Mouse (Mus musculus): ENCODE results near the gene Lss. TPM values are rescaled to one million over a fixed set of nuclear protein-coding genes. Genes with fewer than 3 reads are reported as not detected.
A peak's percentile ranks its signal among the peaks of the same experiment; 100 is the strongest.

The Lss gene
- polyA plus RNA-seq, 1 experiment from 2014 or later = 62.4 TPM

DNA sequence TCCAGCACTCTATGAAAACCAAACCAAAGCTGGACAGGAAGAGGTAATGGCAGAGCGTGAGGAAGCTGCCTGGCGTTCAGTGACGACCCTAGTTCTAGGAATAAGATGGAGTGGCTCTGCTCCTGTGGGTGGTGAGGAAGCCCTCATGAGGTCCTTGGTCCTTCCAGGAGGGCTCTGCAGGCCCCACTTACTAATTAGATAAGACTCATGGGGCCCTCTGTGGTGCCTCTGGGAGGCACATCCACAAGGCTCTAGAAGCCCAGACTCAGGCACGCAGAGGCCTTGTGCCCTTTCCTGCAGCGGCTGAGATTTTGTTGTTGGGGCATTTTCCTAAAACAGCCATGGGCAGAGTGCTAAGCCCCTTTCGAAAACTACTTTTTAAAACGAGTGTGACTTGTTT lies 25.5 kb upstream of the Lss start:
- H3K9ac ChIP-seq (ENCODE audit: low read length) = no peak overlapping the region
- H3K9me3 ChIP-seq (ENCODE audit: control insufficient read depth, low read length) = no peaks in the 10 kb centered on the region
- ATAC-seq (replicated peaks; ENCODE audit: low FRiP score, low TSS enrichment, low read depth) = no peak
- no peak overlapping the region for H3K27ac ChIP-seq (ENCODE audit: low read depth)
- H3K27me3 ChIP-seq (replicated peaks; ENCODE audit: control insufficient read depth, insufficient read depth, low read length) = no peaks in the 10 kb centered on the region
- H3K4me1 ChIP-seq (replicated peaks; ENCODE audit: control insufficient read depth, insufficient read depth, low read length) = no peaks in the 10 kb centered on the region
- H3K4me2 ChIP-seq (ENCODE audit: low read length) = no peak overlapping the region
- no peak overlapping the region for H3K4me3 ChIP-seq (ENCODE audit: low read depth, low read length)
- whole genome bisulfite sequencing = 90% methylated on average over 7 of the region's 7 CpGs
- DNase-seq (ENCODE audit: low spot score) = no peak
- H3K36me3 ChIP-seq (ENCODE audit: control insufficient read depth, insufficient read depth, low read length) = peaks cover 84% of the 10 kb centered on the region

DNA sequence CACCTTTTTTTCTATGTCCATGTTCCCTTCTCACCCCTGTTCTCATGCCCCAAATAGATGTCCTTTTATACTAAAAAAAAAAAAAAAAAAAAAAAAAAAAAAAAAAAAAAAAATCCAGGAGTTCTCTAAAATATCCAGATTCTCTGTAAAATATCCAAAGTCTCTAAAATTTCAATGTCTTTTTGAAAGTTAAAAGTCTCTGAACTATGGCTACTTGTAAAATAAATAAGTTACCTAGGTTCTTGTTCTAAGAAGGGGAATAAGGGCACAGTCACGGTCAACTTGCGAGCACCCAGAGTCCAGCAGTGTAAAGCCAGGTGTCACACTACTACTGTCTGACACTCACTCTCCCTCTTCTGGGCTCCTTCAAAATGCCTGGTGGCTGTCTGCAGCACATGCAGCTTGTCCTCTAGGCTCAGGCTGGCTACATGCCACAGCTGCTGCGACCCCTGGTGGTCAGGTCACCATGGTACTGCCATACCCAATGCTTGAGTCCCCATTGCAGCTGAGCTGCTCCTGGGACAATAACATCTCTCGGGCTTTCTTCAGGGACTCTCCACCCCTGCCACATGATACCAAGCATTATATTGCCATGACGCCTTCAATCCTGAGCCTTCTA lies 18.3 kb upstream of the Lss start:
- H3K27ac ChIP-seq (ENCODE audit: low read depth) = no peak overlapping the region
- peaks cover 59% of the 10 kb centered on the region for H3K36me3 ChIP-seq (ENCODE audit: control insufficient read depth, insufficient read depth, low read length)
- no peak overlapping the region for H3K4me2 ChIP-seq (ENCODE audit: low read length)
- 57% methylated on average over 5 of the region's 5 CpGs for WGBS
- ATAC-seq (replicated peaks; ENCODE audit: low FRiP score, low TSS enrichment, low read depth) = peak; percentile 86
- no peak overlapping the region for H3K4me3 ChIP-seq (ENCODE audit: low read depth, low read length)
- no peaks in the 10 kb centered on the region for H3K4me1 ChIP-seq (replicated peaks; ENCODE audit: control insufficient read depth, insufficient read depth, low read length)
- H3K27me3 ChIP-seq (replicated peaks; ENCODE audit: control insufficient read depth, insufficient read depth, low read length) = no peaks in the 10 kb centered on the region
- H3K9me3 ChIP-seq (ENCODE audit: control insufficient read depth, low read length) = no peaks in the 10 kb centered on the region
- DNase-seq (ENCODE audit: low spot score) = peak; percentile 88
- no peak overlapping the region for H3K9ac ChIP-seq (ENCODE audit: low read length)

GRCm38 (mm10) chr10:76530922-76531321 lies 466 bp upstream of the Lss start:
- Histone ChIP-seq H3K4me2 (ENCODE audit: low read length) (peak overlapping the region; percentile 87), H3K36me3 (ENCODE audit: control insufficient read depth, insufficient read depth, low read length) (peaks cover 19% of the 10 kb centered on the region), H3K9ac (ENCODE audit: low read length) (peak overlapping the region; percentile 47), H3K9me3 (ENCODE audit: control insufficient read depth, low read length) (no peaks in the 10 kb centered on the region), H3K4me3 (ENCODE audit: low read depth, low read length) (peak overlapping the region; percentile 49), H3K27me3 (replicated peaks; ENCODE audit: control insufficient read depth, insufficient read depth, low read length) (no peaks in the 10 kb centered on the region), H3K27ac (ENCODE audit: low read depth) (peak overlapping the region; percentile 51; the same call in 1 of the 2 replicates), H3K4me1 (replicated peaks; ENCODE audit: control insufficient read depth, insufficient read depth, low read length) (no peaks in the 10 kb centered on the region)
- 0% methylated on average over 11 of the region's 11 CpGs for WGBS
- no peak for DNase-seq (ENCODE audit: low spot score)
- ATAC-seq (replicated peaks; ENCODE audit: low FRiP score, low TSS enrichment, low read depth) = no peak; the same call in none of the 2 replicates

GRCm38 (mm10) chr10:76531828-76532227 lies 440 bp downstream of the Lss start:
- Histone ChIP-seq H3K36me3 (ENCODE audit: control insufficient read depth, insufficient read depth, low read length) (peaks cover 28% of the 10 kb centered on the region), H3K4me3 (ENCODE audit: low read depth, low read length) (peak overlapping the region; percentile 49), H3K9me3 (ENCODE audit: control insufficient read depth, low read length) (no peaks in the 10 kb centered on the region), H3K27me3 (replicated peaks; ENCODE audit: control insufficient read depth, insufficient read depth, low read length) (no peaks in the 10 kb centered on the region), H3K4me2 (ENCODE audit: low read length) (peak overlapping the region; percentile 87), H3K9ac (ENCODE audit: low read length) (peak overlapping the region; percentile 47), H3K4me1 (replicated peaks; ENCODE audit: control insufficient read depth, insufficient read depth, low read length) (no peaks in the 10 kb centered on the region), H3K27ac (ENCODE audit: low read depth) (peak overlapping the region; percentile 57; the same call in 1 of the 2 replicates)
- ATAC-seq (replicated peaks; ENCODE audit: low FRiP score, low TSS enrichment, low read depth) (peak; percentile 54), DNase-seq (ENCODE audit: low spot score) (no peak)
- WGBS = 2% methylated on average over 14 of the region's 14 CpGs

GRCm38 (mm10) chr10:76535526-76535925 lies 4.1 kb downstream of the Lss start:
- H3K27ac ChIP-seq (ENCODE audit: low read depth) = no peak overlapping the region
- H3K4me2 ChIP-seq (ENCODE audit: low read length) = no peak overlapping the region
- H3K36me3 ChIP-seq (ENCODE audit: control insufficient read depth, insufficient read depth, low read length) = peaks cover 63% of the 10 kb centered on the region
- H3K9me3 ChIP-seq (ENCODE audit: control insufficient read depth, low read length) = no peaks in the 10 kb centered on the region
- H3K9ac ChIP-seq (ENCODE audit: low read length) = no peak overlapping the region
- no peaks in the 10 kb centered on the region for H3K27me3 ChIP-seq (replicated peaks; ENCODE audit: control insufficient read depth, insufficient read depth, low read length)
- no peaks in the 10 kb centered on the region for H3K4me1 ChIP-seq (replicated peaks; ENCODE audit: control insufficient read depth, insufficient read depth, low read length)
- ATAC-seq (replicated peaks; ENCODE audit: low FRiP score, low TSS enrichment, low read depth) (no peak), DNase-seq (ENCODE audit: low spot score) (no peak)
- 97% methylated on average over 7 of the region's 7 CpGs for WGBS
- no peak overlapping the region for H3K4me3 ChIP-seq (ENCODE audit: low read depth, low read length)

GRCm38 (mm10) chr10:76537619-76538018 lies 6.2 kb downstream of the Lss start:
- Histone ChIP-seq H3K4me2 (ENCODE audit: low read length) (no peak overlapping the region), H3K4me1 (replicated peaks; ENCODE audit: control insufficient read depth, insufficient read depth, low read length) (no peaks in the 10 kb centered on the region), H3K4me3 (ENCODE audit: low read depth, low read length) (no peak overlapping the region), H3K9me3 (ENCODE audit: control insufficient read depth, low read length) (no peaks in the 10 kb centered on the region), H3K9ac (ENCODE audit: low read length) (no peak overlapping the region), H3K27me3 (replicated peaks; ENCODE audit: control insufficient read depth, insufficient read depth, low read length) (no peaks in the 10 kb centered on the region), H3K27ac (ENCODE audit: low read depth) (no peak overlapping the region), H3K36me3 (ENCODE audit: control insufficient read depth, insufficient read depth, low read length) (peaks cover 84% of the 10 kb centered on the region)
- DNase-seq (ENCODE audit: low spot score) (no peak), ATAC-seq (replicated peaks; ENCODE audit: low FRiP score, low TSS enrichment, low read depth) (no peak)
- 78% methylated on average over 9 of the region's 9 CpGs for WGBS

DNA sequence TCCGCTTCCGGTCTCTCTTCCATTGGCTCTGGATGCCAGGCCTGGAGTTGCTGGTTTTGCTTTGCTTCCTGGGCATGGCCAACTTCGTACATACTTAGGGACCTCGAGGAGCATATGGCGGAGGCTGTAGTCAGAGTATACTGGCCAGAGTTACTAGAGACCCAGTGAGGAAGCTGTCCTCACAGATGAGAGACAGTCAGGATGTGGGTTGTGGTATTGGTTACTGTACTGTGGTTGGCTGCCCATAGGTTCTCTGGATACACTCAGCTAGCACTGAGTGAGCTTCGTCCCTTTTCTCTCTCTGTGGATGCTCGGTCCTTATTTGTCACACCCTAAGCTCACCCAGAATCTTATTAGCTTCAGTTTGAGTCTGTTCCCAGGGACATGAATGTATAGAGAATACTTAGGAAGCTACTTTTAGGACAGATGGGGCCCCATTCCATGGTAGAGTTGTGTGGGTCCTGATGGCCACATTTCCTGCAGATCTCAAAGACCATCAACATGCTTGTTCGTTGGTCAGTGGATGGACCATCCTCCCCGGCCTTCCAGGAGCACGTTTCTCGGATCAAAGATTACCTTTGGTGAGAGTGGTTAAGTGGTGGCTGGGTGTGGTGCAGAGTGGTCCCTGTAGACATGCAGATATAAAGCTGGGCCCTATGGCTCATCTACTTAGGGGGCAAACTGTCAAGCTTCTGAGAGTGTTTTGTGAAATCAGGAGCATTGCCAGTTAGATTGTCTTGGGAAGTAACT lies 10.1 kb downstream of the Lss start:
- Histone ChIP-seq H3K36me3 (ENCODE audit: control insufficient read depth, insufficient read depth, low read length) (peaks cover 98% of the 10 kb centered on the region), H3K27me3 (replicated peaks; ENCODE audit: control insufficient read depth, insufficient read depth, low read length) (no peaks in the 10 kb centered on the region), H3K4me2 (ENCODE audit: low read length) (no peak overlapping the region), H3K4me1 (replicated peaks; ENCODE audit: control insufficient read depth, insufficient read depth, low read length) (no peaks in the 10 kb centered on the region), H3K9ac (ENCODE audit: low read length) (no peak overlapping the region), H3K4me3 (ENCODE audit: low read depth, low read length) (no peak overlapping the region), H3K27ac (ENCODE audit: low read depth) (no peak overlapping the region), H3K9me3 (ENCODE audit: control insufficient read depth, low read length) (no peaks in the 10 kb centered on the region)
- 91% methylated on average over 11 of the region's 11 CpGs for WGBS
- ATAC-seq (replicated peaks; ENCODE audit: low FRiP score, low TSS enrichment, low read depth) = no peak
- DNase-seq (ENCODE audit: low spot score) = no peak

DNA sequence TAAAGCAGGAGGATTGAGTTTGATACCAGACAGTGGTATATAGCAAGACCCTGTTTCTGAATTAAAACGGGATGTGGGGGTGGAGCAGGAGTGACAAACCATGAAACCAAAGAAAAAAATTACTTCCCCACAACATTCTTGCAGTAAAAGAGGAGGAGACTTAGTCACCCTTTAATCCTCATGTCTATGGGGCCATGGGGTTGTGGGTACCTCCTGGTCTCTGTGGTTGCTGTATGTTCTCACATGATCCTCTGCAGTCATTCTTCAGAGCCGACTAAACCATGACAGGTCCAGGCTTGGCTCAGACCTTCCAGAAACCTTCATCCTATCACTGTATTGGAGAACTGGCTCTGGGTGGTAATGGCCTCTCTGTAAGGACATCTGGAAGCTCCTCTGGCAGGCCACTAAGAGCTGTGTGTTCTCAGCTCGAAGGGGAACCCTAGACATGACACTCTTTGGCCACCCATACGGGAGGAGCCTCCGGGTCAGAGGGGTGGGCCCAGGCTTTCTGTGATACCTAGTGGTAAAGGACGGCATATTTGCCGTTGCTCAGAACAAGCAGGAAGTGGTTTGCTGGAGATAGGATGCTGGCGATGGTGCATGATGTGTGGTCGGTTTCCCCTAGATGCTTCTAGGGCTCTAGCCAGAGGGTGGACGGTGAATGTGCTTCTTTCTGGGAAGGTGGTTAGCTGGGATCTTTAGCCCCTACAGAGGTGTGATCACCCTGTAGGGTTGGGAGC lies 11.4 kb downstream of the Lss start:
- H3K36me3 ChIP-seq (ENCODE audit: control insufficient read depth, insufficient read depth, low read length) = peaks cover 98% of the 10 kb centered on the region

More for the DNA sequence above, 11.4 kb downstream of the Lss start:
- no peaks in the 10 kb centered on the region for H3K9me3 ChIP-seq (ENCODE audit: control insufficient read depth, low read length)
- WGBS = 84% methylated on average over 10 of the region's 10 CpGs
- H3K27me3 ChIP-seq (replicated peaks; ENCODE audit: control insufficient read depth, insufficient read depth, low read length) = no peaks in the 10 kb centered on the region
- H3K27ac ChIP-seq (ENCODE audit: low read depth) = no peak overlapping the region
- ATAC-seq (replicated peaks; ENCODE audit: low FRiP score, low TSS enrichment, low read depth) = no peak
- H3K4me3 ChIP-seq (ENCODE audit: low read depth, low read length) = no peak overlapping the region
- no peak overlapping the region for H3K9ac ChIP-seq (ENCODE audit: low read length)
- DNase-seq (ENCODE audit: low spot score) = no peak
- H3K4me1 ChIP-seq (replicated peaks; ENCODE audit: control insufficient read depth, insufficient read depth, low read length) = no peaks in the 10 kb centered on the region
- no peak overlapping the region for H3K4me2 ChIP-seq (ENCODE audit: low read length)

Data from intestine, embryonic 14.5 days (tissue).